Mouse (Mus musculus): ENCODE measurements around the gene Nfia.

Gene Nfia

DNA sequence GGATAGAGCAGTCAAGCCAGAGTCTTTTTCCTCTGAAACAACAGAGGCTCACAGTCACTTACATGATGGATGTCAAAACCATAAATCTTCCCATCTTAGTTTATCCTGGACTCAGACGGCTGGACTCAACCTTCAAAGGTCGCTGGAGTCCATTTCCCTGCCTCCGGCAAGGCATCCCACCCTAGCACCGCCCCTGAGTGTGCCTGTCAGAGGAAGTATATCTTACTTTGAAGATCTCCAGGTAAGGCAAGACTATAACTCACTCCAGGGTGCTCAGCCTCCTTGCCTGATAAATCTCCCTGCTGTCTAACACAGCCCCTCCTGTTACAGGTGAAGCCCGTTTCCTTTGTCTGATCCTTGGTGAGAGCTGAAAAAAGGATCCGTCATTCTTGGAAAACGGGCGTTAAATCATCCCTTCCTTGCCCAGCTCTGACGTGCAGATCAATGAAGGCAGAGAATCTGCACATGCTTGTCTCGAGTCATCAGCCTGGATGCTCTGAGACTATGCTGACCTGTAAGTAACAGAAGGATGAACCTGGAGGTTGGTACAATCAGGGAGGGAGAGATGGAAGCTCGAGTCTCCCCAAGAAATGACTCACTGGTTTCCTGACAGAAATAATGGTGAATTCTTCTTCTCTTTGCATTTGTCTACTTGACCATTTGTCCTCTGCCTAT lies 353.6 kb downstream of the Nfia start:
- DNase-seq (ENCODE audit: low spot score in 2 of 2): no peak

DNA sequence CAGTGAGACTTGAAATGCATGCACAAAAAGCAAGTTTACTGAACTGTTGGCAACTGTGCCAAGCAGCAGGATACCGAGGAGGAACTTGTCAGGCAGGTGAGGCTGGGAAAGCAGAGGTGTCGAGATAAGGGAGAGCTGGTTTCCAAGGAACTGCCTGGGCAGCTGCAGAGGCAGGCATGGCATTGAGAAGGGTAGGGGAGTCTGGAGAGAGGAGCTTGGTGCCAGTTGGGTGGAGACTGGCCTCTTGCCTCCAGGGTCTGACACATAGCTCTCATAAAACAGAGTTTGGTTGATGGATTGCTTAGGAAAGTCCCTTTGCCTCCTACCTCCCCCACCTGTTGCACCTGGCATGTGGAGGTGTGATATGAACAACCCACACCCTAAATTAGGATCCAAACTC lies 358.3 kb downstream of the Nfia start:
- DNase-seq (ENCODE audit: low spot score in 2 of 2): no peak

- DNase-seq (ENCODE audit: low spot score in 2 of 2): no peak
Observed at GRCm38 (mm10) chr4:98134027-98134426, 361.5 kb downstream of the Nfia start.

DNA sequence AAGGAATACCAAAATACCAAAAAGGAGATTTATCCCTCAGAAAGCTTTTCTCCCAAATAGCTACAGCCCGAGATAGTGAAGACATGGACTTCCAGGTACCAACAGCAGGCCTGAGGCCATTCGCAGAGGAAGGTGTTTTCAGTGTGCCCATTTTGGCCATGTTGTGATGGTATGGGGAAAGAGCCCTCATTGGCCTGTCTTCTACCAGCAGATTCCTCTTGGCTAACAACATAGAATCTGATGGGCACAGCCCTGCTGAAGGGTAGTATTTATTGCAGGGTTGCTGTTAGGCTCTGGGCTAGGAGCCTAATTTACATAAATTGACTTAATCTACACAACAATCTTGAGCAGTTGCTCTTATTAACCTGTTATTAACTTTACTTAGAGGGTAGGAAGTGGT lies 363.5 kb downstream of the Nfia start:
- DNase-seq (ENCODE audit: low spot score in 2 of 2): no peak

DNA sequence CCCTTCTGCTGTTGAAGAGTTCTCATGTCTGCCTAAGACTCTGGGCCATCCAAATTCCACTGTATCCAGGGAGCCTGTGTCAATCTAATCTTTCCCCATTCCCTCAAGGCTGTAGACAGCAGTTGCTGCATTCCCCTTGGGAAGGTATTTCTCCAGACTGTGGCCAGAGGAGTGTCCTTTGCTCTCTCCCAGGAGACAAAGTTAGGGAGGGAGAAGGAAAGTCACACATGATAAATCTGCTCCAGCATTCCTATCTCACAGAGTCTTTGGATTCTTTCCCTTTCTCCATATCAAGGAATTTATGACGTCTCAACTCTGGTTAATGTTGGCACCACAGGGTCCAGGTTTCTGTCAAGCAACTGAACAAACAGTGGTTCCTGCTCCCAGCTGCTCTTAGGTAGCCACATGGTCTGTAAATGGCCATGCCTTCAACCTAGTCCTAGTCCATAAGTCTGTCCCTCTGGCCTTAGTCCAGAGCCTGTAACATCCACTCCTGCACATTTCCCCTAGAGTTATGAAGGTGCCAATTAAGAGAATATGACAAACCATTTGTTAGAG lies 370.4 kb downstream of the Nfia start:
- no peak for DNase-seq (ENCODE audit: low spot score in 2 of 2)

DNA sequence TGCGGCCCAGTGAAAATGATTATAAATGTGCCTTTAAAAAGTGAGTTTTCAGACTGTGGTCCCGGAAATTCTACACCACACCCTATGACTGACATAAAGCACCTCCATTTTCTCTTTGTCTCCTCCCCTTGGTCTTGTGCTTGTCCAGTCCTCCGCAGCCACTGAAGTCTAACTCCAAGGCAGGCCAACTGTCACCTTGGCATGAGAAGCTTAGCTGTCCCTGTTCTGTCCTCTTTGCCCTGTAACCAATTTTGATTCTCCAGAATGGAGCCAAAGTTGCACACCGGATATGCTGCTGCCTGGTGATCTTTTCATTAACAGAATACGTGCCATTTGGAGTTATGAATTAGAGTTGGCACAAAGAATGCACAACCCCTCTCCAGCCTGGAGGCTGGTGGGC lies 378.0 kb downstream of the Nfia start:
- DNase-seq (ENCODE audit: low spot score in 2 of 2): no peak

DNA sequence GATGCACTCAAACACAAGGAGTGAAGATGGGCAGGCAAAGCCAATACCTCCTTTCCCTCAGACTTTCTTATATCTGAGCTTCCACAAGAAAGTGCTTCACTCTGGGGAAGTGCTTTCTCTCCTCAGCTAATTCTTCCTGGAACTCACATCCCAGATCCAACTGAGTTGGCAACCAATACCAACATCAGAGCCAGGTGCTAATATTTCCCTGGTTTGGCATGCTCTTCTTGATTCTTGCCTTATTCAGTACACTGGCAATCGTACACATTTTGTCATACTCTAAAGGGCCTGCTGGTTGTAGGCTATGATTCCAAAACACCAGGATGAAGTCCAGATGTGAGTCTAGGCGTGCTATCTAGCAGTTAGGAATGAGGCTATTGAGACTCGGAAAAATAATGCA lies 385.4 kb downstream of the Nfia start:
- no peak for DNase-seq (ENCODE audit: low spot score in 2 of 2)

GRCm38 (mm10) chr4:98166379-98166778 lies 393.8 kb downstream of the Nfia start:
- no peak for DNase-seq (ENCODE audit: low spot score in 2 of 2)

Measured in natural killer cell, adult 2 months (primary cell).